Mouse (Mus musculus) liver, adult 2 months (tissue): ENCODE data around the gene Chmp2a. TPM values are rescaled to one million over a fixed set of nuclear protein-coding genes. Genes with fewer than 3 reads are reported as not detected.
A peak's percentile ranks its signal among the peaks of the same experiment; 100 is the strongest.
"Not testable (repeated sequence)": the region's sequence is repeated elsewhere in the genome, so short reads cannot be mapped to it uniquely, and the experiment has no call there.

Experiments
- DNase-seq: peaks from one replicate; pipeline ENCODE4 v3.0.0-alpha.2; 2011; ENCODE audit warnings: low read depth, low spot score; ENCODE audit errors: extremely low read depth
- H3K27ac ChIP-seq: fragments of 200-500 bp; replicated peaks from 2 replicates; pipeline ENCODE4 v1.5.1; 2012; ENCODE audit warnings: low read depth, mild to moderate bottlenecking, control low read depth, inconsistent platforms, low read length; ENCODE audit not compliant: insufficient read depth
- H3K27me3 ChIP-seq: fragments of 200-500 bp; 2 replicates; pipeline ENCODE4 v1.6.1; 2012; ENCODE audit warnings: mild to moderate bottlenecking, moderate library complexity, low read length, inconsistent platforms; ENCODE audit not compliant: control insufficient read depth, insufficient read depth
- H3K36me3 ChIP-seq: fragments of 200-500 bp; 2 replicates; pipeline ENCODE4 v1.6.1; 2012; ENCODE audit warnings: low read length, inconsistent platforms; ENCODE audit not compliant: control insufficient read depth, insufficient read depth
- H3K4me1 ChIP-seq: fragments of 200-500 bp; 2 replicates; pipeline ENCODE4 v1.6.1; 2011; ENCODE audit warnings: low read length; ENCODE audit not compliant: control insufficient read depth, insufficient read depth
- H3K4me3 ChIP-seq: fragments of 200-500 bp; 2 replicates; pipeline ENCODE4 v1.5.1; 2011; ENCODE audit warnings: low read depth, mild to moderate bottlenecking, control low read depth, low read length, moderate library complexity; ENCODE audit not compliant: insufficient read depth
- H3K79me2 ChIP-seq: fragments of 200-500 bp; 2 replicates; pipeline ENCODE4 v1.6.1; 2012; ENCODE audit warnings: inconsistent platforms, mild to moderate bottlenecking, low read length, moderate library complexity; ENCODE audit not compliant: control insufficient read depth, insufficient read depth
- H3K9ac ChIP-seq: fragments of 200-500 bp; 2 replicates; pipeline ENCODE4 v1.6.1; 2012; ENCODE audit warnings: low read depth, mild to moderate bottlenecking, control low read depth, inconsistent platforms, low read length
- CTCF ChIP-seq: fragments of 200-500 bp; IDR thresholded peaks from 2 replicates; pipeline ENCODE4 v1.5.1; 2011; ENCODE audit warnings: low read depth, low read length, control low read depth
- POLR2A ChIP-seq: fragments of 200-500 bp; IDR thresholded peaks from 2 replicates; pipeline ENCODE4 v1.6.1; 2011; ENCODE audit warnings: low read length, control low read depth; ENCODE audit not compliant: insufficient read depth; ENCODE audit errors: extremely low read depth
- WGBS: fragments of 180-500 bp; shearing (Covaris S2); methylation state at CpG from one replicate; pipeline ENCODE4 v1.1.7; 2018; 5-methylcytosine and 5-hydroxymethylcytosine counted together
- polyA plus RNA-seq: library from polyadenylated mRNA; depleted of rRNA; stranded (reverse); fragments of >200 nt; gene quantifications from 2 replicates; pipeline ENCODE4 v1.2.3, GENCODE M21; 2012; rRNA removed
- total RNA-seq: library from RNA; depleted of rRNA; stranded (reverse); fragments of >200 nt; gene quantifications from 2 replicates; pipeline ENCODE4 v1.2.3, GENCODE M21; 2014; rRNA removed

Gene Chmp2a
- total RNA-seq (109 and 149 TPM in 2 replicates), polyA plus RNA-seq (62.8 and 76.5 TPM in 2 replicates)

DNA sequence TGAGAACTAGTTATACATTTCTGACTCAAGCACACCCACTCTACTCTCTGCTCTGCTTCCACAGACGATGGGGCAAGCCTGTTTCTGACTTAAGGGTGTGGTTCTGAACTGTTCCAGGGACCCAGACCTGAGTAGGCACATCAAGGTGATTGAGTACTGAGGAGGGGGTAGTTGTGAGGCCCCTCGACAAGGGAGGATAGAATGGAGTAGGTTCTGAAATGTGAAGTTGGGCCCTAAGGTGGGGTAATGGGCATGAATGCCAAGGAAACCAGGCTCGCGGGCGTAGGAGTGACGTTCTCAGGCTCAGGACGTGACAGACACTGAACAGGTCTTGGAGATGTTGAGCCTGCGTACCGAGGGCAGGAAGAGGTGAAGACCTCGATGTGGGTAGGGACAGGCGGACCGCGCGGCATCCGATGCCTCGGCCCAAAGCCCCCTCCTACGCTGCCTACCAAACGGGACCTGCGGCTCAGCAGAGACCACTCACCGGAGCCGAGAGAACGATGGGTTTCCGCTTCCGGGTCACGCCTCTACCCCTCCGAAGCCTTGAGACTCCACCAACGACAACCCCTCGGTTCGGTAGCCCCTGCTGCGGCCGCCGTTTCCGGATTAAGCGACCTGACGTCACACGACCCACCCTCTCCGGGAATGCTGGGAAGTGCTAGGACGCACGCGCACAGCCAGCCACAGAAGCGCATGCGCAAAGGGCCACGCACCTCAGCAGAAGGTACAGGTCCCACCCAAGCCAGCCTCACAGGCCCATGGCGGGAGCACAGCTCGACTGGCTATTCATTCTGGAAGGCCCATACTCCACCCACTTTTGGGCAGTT, at the start of gene Chmp2a:
Gene Chmp2a, minus strand, starts transcription at position 660 of the 830 bp plus-strand sequence.
- Histone ChIP-seq H3K4me1 (peaks cover 24% of the 10 kb centered on the region), H3K36me3 (peaks cover 26% of the 10 kb centered on the region), H3K4me3 (peak within 1 kb of the TSS; percentile 76), H3K79me2 (peaks cover 8% of the 10 kb centered on the region; the same call in 1 of the 2 replicates), H3K27ac (peak within 1 kb of the TSS; percentile 69), H3K9ac (peak within 1 kb of the TSS; percentile 87), H3K27me3 (no peaks in the 10 kb centered on the region)
- WGBS, result under 1% methylated on average over 45 of the region's 45 CpGs
- TF ChIP-seq POLR2A (peak; percentile 64; the same call in 1 of the 2 replicates), CTCF (no peak)
- DNase-seq, result peak; percentile 87

DNA sequence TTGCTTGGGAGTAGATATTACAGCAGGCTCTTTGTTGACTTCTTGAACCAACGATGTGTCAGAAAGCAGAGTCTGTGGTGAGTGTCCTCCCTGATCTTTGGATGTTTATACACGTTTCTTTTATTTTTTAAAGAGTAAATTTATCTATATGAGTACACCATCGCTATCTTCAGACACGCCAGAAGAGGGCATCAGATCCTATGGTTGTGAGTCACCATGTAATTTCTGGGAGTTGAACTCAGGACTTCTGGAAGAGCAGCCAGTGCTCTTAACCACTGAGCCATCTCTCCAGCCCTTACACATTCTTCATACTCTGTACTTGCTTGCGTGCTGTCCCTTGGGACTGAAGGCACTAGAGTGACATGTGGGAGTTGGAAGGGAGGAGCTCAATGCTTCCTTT, 37.7 kb upstream of the Chmp2a start:
- DNase-seq, result no peak
- Histone ChIP-seq H3K27me3 (no peaks in the 10 kb centered on the region), H3K36me3 (no peaks in the 10 kb centered on the region), H3K9ac (no peak overlapping the region), H3K4me3 (no peak overlapping the region), H3K4me1 (no peaks in the 10 kb centered on the region), H3K79me2 (no peaks in the 10 kb centered on the region), H3K27ac (no peak overlapping the region)
- 55% methylated on average over 5 of the region's 5 CpGs for WGBS
- no peak for TF ChIP-seq CTCF
- no peak for TF ChIP-seq POLR2A

DNA sequence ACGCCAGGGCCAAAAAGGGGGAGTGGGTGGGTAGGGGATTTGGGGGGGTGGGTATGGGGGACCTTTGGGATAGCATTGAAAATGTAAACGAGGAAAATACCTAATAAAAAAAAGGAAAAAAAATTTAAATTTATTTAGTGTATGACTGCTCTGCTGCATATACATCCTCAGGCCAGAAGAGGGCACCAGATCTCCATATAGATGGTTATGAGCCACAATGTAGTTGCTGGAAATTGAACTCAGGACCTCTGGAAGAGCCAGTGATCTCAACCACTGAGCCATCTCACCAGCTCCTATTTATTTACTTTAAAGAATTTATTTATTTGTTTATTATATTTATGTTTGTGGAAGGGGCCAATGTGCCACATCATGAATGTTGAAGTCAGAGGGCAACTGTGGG, 28.8 kb upstream of the Chmp2a start:
- not testable (repeated sequence) for H3K79me2 ChIP-seq, H3K9ac ChIP-seq, H3K27me3 ChIP-seq, H3K36me3 ChIP-seq, H3K4me3 ChIP-seq, DNase-seq, H3K27ac ChIP-seq, H3K4me1 ChIP-seq
- TF ChIP-seq CTCF, result peak; percentile 7; the same call in 1 of the 2 replicates
- WGBS, result 53% methylated on average over 2 of the region's 2 CpGs

DNA sequence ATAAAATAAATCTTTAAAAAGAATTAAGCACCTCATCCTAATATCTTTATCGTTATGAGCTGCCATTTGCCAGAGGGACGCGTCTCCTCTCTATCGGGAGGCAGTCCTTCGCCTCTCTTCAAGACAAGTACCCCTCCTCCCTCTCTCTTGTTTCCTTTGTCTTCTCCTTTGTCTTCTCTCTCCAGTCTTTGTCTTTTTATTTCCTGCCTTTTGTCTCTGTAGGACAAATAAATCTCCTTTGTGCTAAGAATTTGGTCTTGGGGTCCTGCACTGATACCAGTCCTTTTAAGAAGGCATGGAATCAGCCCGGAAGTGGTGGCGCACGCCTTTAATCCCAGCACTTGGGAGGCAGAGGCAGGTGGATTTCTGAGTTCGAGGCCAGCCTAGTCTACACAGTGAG, 24.9 kb upstream of the Chmp2a start:
- Histone ChIP-seq H3K27me3 (no peaks in the 10 kb centered on the region), H3K36me3 (no peaks in the 10 kb centered on the region), H3K4me3 (no peak overlapping the region), H3K9ac (no peak overlapping the region), H3K27ac (no peak overlapping the region), H3K4me1 (no peaks in the 10 kb centered on the region), H3K79me2 (no peaks in the 10 kb centered on the region)
- WGBS, result 89% methylated on average over 9 of the region's 9 CpGs
- DNase-seq, result no peak
- TF ChIP-seq POLR2A (no peak), CTCF (no peak)

DNA sequence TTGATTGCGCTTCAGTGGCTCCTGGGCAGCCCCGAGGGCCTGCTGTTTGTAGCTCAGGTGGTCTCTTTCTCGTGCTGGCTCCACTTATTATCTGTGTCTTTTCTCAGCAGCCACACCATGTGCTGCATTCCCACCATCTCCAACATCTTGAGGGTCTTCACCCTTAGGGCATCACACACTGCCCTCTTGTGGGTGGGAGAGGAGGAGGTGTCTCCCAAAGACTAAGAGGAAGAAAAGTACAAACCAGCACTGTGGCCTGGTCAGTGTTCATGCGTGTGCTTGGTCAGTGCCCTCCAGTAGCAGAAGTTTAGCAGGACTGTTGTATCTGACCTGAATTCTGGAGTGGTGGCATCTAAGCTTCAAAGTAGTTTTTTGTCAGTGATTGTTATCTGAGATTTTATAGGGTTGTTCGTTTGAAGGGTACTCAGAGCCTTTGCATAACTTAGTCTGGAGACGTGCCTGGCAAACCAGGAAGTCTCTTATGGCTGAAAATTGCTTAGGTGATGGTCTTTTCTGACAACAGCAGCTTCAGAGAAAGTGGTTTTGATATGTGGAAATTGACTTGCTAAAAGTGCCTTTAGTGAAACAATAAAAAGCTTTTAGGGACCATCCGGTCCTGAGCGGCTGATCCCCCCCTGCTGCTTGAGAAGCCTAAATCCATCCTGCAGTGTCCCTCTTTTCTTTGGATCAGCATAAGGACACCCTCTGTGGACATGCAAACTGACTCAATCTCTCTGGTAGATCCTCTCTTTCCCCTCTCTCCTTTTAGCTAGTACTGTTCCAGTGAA, 22.5 kb upstream of the Chmp2a start:
- H3K9ac ChIP-seq, result no peak overlapping the region
- no peaks in the 10 kb centered on the region for H3K79me2 ChIP-seq
- no peaks in the 10 kb centered on the region for H3K36me3 ChIP-seq
- no peak overlapping the region for H3K4me3 ChIP-seq
- no peak for DNase-seq
- WGBS, result 79% methylated on average over 8 of the region's 8 CpGs
- no peaks in the 10 kb centered on the region for H3K27me3 ChIP-seq
- H3K27ac ChIP-seq, result no peak overlapping the region
- no peak for TF ChIP-seq POLR2A
- no peak for TF ChIP-seq CTCF
- H3K4me1 ChIP-seq, result no peaks in the 10 kb centered on the region
